Mouse (Mus musculus): ENCODE measurements at regions not wholly inside any gene's neighbourhood (a gene's known extent, or its start where the extent isn't known, plus 50 kb on each side); places are given as distances from the start of the nearest gene placed in this dataset.

DNA sequence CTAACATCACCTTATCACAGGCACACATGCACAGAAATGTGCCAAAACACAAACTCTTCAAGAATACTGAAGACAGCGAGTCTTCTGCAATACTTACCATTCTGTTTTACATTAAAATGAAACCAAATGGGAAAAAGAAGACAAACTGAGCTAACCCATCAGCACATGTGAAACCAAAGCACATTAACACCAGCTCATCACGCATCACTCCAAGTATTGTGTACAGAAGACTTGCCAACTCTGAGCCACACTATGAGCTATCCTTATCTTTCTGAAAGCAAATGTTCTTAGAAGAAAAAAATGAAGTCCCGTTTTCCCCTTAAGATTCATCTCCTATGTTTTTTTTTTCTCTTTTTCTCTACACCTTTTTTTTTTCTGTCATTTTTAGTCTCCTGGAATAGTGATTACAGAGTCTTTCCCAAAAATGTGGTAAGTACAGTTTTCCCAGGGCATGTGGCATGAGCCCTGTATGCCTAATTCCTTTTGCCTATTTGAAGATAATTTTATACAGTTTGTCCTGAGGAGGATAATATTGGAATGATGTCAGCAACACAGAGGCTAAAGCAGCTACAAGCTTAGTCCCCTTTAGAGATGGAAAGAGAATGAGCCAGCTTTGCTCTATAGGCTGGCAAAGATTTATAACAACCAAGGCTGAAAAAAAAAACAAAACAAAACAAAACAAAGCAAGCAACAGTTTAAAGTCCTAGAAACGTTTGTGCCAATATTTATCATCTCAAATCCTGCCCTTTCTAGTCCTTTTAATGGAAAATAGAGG lies 1287.8 kb downstream of the Defb40 start:
- Histone ChIP-seq H3K4me3 (ENCODE audit: insufficient read depth, poor library complexity, severe bottlenecking) (no peak overlapping the region), H3K79me3 (ENCODE audit: low read depth) (no peaks in the 10 kb centered on the region), H3ac (ENCODE audit: control insufficient read depth, insufficient read length, low read depth) (no peak overlapping the region), H3K79me2 (ENCODE audit: control insufficient read depth, insufficient read depth) (no peaks in the 10 kb centered on the region), H3K36me3 (ENCODE audit: control insufficient read depth, insufficient read depth) (no peaks in the 10 kb centered on the region), H3K27me3 (ENCODE audit: control insufficient read depth, insufficient read depth, insufficient read length) (no peaks in the 10 kb centered on the region)
- TF ChIP-seq USF1 (IDR thresholded peaks at IDR 0.05; ENCODE audit: low read depth) (no peak), MYOG (IDR thresholded peaks at IDR 0.05; ENCODE audit: control insufficient read depth, extremely low read depth, insufficient read length) (no peak), CEBPB (IDR thresholded peaks at IDR 0.05; ENCODE audit: low read depth) (no peak), FOSL1 (IDR thresholded peaks at IDR 0.05; ENCODE audit: insufficient read depth, low read length, poor library complexity, severe bottlenecking) (no peak), CTCF (IDR thresholded peaks at IDR 0.05; ENCODE audit: control insufficient read depth, insufficient read depth, insufficient read length) (no peak), MYOD1 (IDR thresholded peaks at IDR 0.05; ENCODE audit: control insufficient read depth, insufficient read length, low read depth) (no peak), MAX (IDR thresholded peaks at IDR 0.05) (no peak)

- Histone ChIP-seq H3K36me3 (ENCODE audit: control insufficient read depth, insufficient read depth) (no peaks in the 10 kb centered on the region), H3K79me2 (ENCODE audit: control insufficient read depth, insufficient read depth) (no peaks in the 10 kb centered on the region), H3K4me3 (ENCODE audit: insufficient read depth, poor library complexity, severe bottlenecking) (no peak overlapping the region), H3ac (ENCODE audit: control insufficient read depth, insufficient read length, low read depth) (no peak overlapping the region), H3K27me3 (ENCODE audit: control insufficient read depth, insufficient read depth, insufficient read length) (no peaks in the 10 kb centered on the region), H3K79me3 (ENCODE audit: low read depth) (no peaks in the 10 kb centered on the region)
- no peak for TF ChIP-seq MAX (IDR thresholded peaks at IDR 0.05)
These were observed 1288.4 kb downstream of the Defb40 start for GRCm38 (mm10) chr8:17689641-17690040.

- no peaks in the 10 kb centered on the region for H3K79me3 ChIP-seq (ENCODE audit: low read depth)
- no peak overlapping the region for H3K4me3 ChIP-seq (ENCODE audit: insufficient read depth, poor library complexity, severe bottlenecking)
- H3K36me3 ChIP-seq (ENCODE audit: control insufficient read depth, insufficient read depth) = no peaks in the 10 kb centered on the region
- H3K27me3 ChIP-seq (ENCODE audit: control insufficient read depth, insufficient read depth, insufficient read length) = no peaks in the 10 kb centered on the region
- H3ac ChIP-seq (ENCODE audit: control insufficient read depth, insufficient read length, low read depth) = no peak overlapping the region
- TF ChIP-seq CTCF (IDR thresholded peaks at IDR 0.05; ENCODE audit: control insufficient read depth, insufficient read depth, insufficient read length) (no peak), MYOD1 (IDR thresholded peaks at IDR 0.05; ENCODE audit: control insufficient read depth, insufficient read length, low read depth) (no peak), MAX (IDR thresholded peaks at IDR 0.05) (no peak), MYOG (IDR thresholded peaks at IDR 0.05; ENCODE audit: control insufficient read depth, extremely low read depth, insufficient read length) (no peak), FOSL1 (IDR thresholded peaks at IDR 0.05; ENCODE audit: insufficient read depth, low read length, poor library complexity, severe bottlenecking) (no peak), CEBPB (IDR thresholded peaks at IDR 0.05; ENCODE audit: low read depth) (no peak), USF1 (IDR thresholded peaks at IDR 0.05; ENCODE audit: low read depth) (no peak)
- no peaks in the 10 kb centered on the region for H3K79me2 ChIP-seq (ENCODE audit: control insufficient read depth, insufficient read depth)
These were observed 1291.0 kb downstream of the Defb40 start for GRCm38 (mm10) chr8:17687084-17687483.

GRCm38 (mm10) chr8:17664371-17665141 lies 1313.5 kb downstream of the Defb40 start:
- H3K4me3 ChIP-seq (ENCODE audit: insufficient read depth, poor library complexity, severe bottlenecking) = no peak overlapping the region
- no peak overlapping the region for H3ac ChIP-seq (ENCODE audit: control insufficient read depth, insufficient read length, low read depth)
- H3K79me2 ChIP-seq (ENCODE audit: control insufficient read depth, insufficient read depth) = no peaks in the 10 kb centered on the region
- H3K36me3 ChIP-seq (ENCODE audit: control insufficient read depth, insufficient read depth) = no peaks in the 10 kb centered on the region
- H3K27me3 ChIP-seq (ENCODE audit: control insufficient read depth, insufficient read depth, insufficient read length) = no peaks in the 10 kb centered on the region
- no peaks in the 10 kb centered on the region for H3K79me3 ChIP-seq (ENCODE audit: low read depth)
- TF ChIP-seq CEBPB (IDR thresholded peaks at IDR 0.05; ENCODE audit: low read depth) (peak; percentile 50), MYOD1 (IDR thresholded peaks at IDR 0.05; ENCODE audit: control insufficient read depth, insufficient read length, low read depth) (peak; percentile 33), FOSL1 (IDR thresholded peaks at IDR 0.05; ENCODE audit: insufficient read depth, low read length, poor library complexity, severe bottlenecking) (no peak), USF1 (IDR thresholded peaks at IDR 0.05; ENCODE audit: low read depth) (no peak)

- Histone ChIP-seq H3K36me3 (ENCODE audit: control insufficient read depth, insufficient read depth) (no peaks in the 10 kb centered on the region), H3K79me2 (ENCODE audit: control insufficient read depth, insufficient read depth) (no peaks in the 10 kb centered on the region), H3K27me3 (ENCODE audit: control insufficient read depth, insufficient read depth, insufficient read length) (no peaks in the 10 kb centered on the region), H3ac (ENCODE audit: control insufficient read depth, insufficient read length, low read depth) (no peak overlapping the region), H3K79me3 (ENCODE audit: low read depth) (no peaks in the 10 kb centered on the region), H3K4me3 (ENCODE audit: insufficient read depth, poor library complexity, severe bottlenecking) (no peak overlapping the region)
- TF ChIP-seq MYOG (IDR thresholded peaks at IDR 0.05; ENCODE audit: control insufficient read depth, extremely low read depth, insufficient read length) = no peak
- no peak for TF ChIP-seq MYOD1 (IDR thresholded peaks at IDR 0.05; ENCODE audit: control insufficient read depth, insufficient read length, low read depth)
- no peak for TF ChIP-seq FOSL1 (IDR thresholded peaks at IDR 0.05; ENCODE audit: insufficient read depth, low read length, poor library complexity, severe bottlenecking)
- no peak for TF ChIP-seq CTCF (IDR thresholded peaks at IDR 0.05; ENCODE audit: control insufficient read depth, insufficient read depth, insufficient read length)
- no peak for TF ChIP-seq MAX (IDR thresholded peaks at IDR 0.05)
- TF ChIP-seq CEBPB (IDR thresholded peaks at IDR 0.05; ENCODE audit: low read depth) = no peak
- TF ChIP-seq USF1 (IDR thresholded peaks at IDR 0.05; ENCODE audit: low read depth) = no peak
These were observed 1318.2 kb downstream of the Defb40 start for GRCm38 (mm10) chr8:17659753-17660361.
